Mouse (Mus musculus) liver, adult 2 months (tissue): ENCODE measurements at regions not wholly inside any gene's neighbourhood (a gene's known extent, or its start where the extent isn't known, plus 50 kb on each side); places are given as distances from the start of the nearest gene placed in this dataset.
"Not testable (repeated sequence)": the region's sequence is repeated elsewhere in the genome, so short reads cannot be mapped to it uniquely, and the experiment has no call there.

Experiments
- DNase-seq: peaks from one replicate; pipeline ENCODE4 v3.0.0-alpha.2; 2011; ENCODE audit warnings: low read depth, low spot score; ENCODE audit errors: extremely low read depth
- H3K27ac ChIP-seq: fragments of 200-500 bp; replicated peaks from 2 replicates; pipeline ENCODE4 v1.5.1; 2012; ENCODE audit warnings: low read depth, mild to moderate bottlenecking, control low read depth, inconsistent platforms, low read length; ENCODE audit not compliant: insufficient read depth
- H3K27me3 ChIP-seq: fragments of 200-500 bp; 2 replicates; pipeline ENCODE4 v1.6.1; 2012; ENCODE audit warnings: mild to moderate bottlenecking, moderate library complexity, low read length, inconsistent platforms; ENCODE audit not compliant: control insufficient read depth, insufficient read depth
- H3K36me3 ChIP-seq: fragments of 200-500 bp; 2 replicates; pipeline ENCODE4 v1.6.1; 2012; ENCODE audit warnings: low read length, inconsistent platforms; ENCODE audit not compliant: control insufficient read depth, insufficient read depth
- H3K4me1 ChIP-seq: fragments of 200-500 bp; 2 replicates; pipeline ENCODE4 v1.6.1; 2011; ENCODE audit warnings: low read length; ENCODE audit not compliant: control insufficient read depth, insufficient read depth
- H3K4me3 ChIP-seq: fragments of 200-500 bp; 2 replicates; pipeline ENCODE4 v1.5.1; 2011; ENCODE audit warnings: low read depth, mild to moderate bottlenecking, control low read depth, low read length, moderate library complexity; ENCODE audit not compliant: insufficient read depth
- H3K79me2 ChIP-seq: fragments of 200-500 bp; 2 replicates; pipeline ENCODE4 v1.6.1; 2012; ENCODE audit warnings: inconsistent platforms, mild to moderate bottlenecking, low read length, moderate library complexity; ENCODE audit not compliant: control insufficient read depth, insufficient read depth
- H3K9ac ChIP-seq: fragments of 200-500 bp; 2 replicates; pipeline ENCODE4 v1.6.1; 2012; ENCODE audit warnings: low read depth, mild to moderate bottlenecking, control low read depth, inconsistent platforms, low read length
- CTCF ChIP-seq: fragments of 200-500 bp; IDR thresholded peaks from 2 replicates; pipeline ENCODE4 v1.5.1; 2011; ENCODE audit warnings: low read depth, low read length, control low read depth
- POLR2A ChIP-seq: fragments of 200-500 bp; IDR thresholded peaks from 2 replicates; pipeline ENCODE4 v1.6.1; 2011; ENCODE audit warnings: low read length, control low read depth; ENCODE audit not compliant: insufficient read depth; ENCODE audit errors: extremely low read depth
- WGBS: fragments of 180-500 bp; shearing (Covaris S2); methylation state at CpG from one replicate; pipeline ENCODE4 v1.1.7; 2018; 5-methylcytosine and 5-hydroxymethylcytosine counted together

GRCm38 (mm10) chr6:24348481-24349062, 166.3 kb downstream of the Iqub start:
- H3K27ac ChIP-seq = peak overlapping the region; percentile 66
- TF ChIP-seq CTCF = no peak
- no peak for TF ChIP-seq POLR2A
- WGBS = 32% methylated on average over 8 of the region's 8 CpGs

GRCm38 (mm10) chr6:24347745-24348480, 167.0 kb downstream of the Iqub start:
- no peaks in the 10 kb centered on the region for H3K27me3 ChIP-seq
- H3K79me2 ChIP-seq = no peaks in the 10 kb centered on the region
- no peaks in the 10 kb centered on the region for H3K4me1 ChIP-seq
- no peak overlapping the region for H3K9ac ChIP-seq
- H3K36me3 ChIP-seq = no peaks in the 10 kb centered on the region
- DNase-seq = peak; percentile 85
- TF ChIP-seq CTCF (no peak), POLR2A (no peak)
- peak overlapping the region; percentile 66 for H3K27ac ChIP-seq
- WGBS = 44% methylated on average over 13 of the region's 13 CpGs
- no peak overlapping the region for H3K4me3 ChIP-seq

More at GRCm38 (mm10) chr6:24348481-24349062, 166.3 kb downstream of the Iqub start:
- peak; percentile 62 for DNase-seq
- H3K4me3 ChIP-seq = no peak overlapping the region
- H3K4me1 ChIP-seq = no peaks in the 10 kb centered on the region
- no peak overlapping the region for H3K9ac ChIP-seq
- no peaks in the 10 kb centered on the region for H3K27me3 ChIP-seq
- H3K36me3 ChIP-seq = no peaks in the 10 kb centered on the region
- H3K79me2 ChIP-seq = no peaks in the 10 kb centered on the region

DNA sequence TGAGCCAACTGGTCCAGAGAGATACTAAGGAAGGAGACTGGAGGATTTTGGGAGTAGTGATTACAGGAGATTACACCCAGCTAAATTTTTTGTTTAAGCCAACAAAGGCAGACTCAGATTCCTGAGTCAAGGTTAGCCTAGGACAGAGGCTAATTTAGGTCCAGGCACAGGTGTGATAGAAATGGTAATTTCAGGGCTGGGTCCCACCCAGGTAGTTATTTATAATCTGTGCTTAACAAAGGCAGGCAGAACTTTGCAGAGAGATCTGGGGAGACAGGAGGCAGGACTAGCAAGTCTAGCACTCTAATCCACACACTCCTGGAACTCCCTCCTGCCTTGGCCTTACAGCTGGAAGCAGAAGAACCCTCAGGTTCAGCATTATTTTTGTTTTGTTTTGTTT, 172.4 kb downstream of the Iqub start:
- TF ChIP-seq CTCF (no peak), POLR2A (no peak)
- Histone ChIP-seq H3K36me3 (no peaks in the 10 kb centered on the region), H3K27me3 (no peaks in the 10 kb centered on the region), H3K27ac (no peak overlapping the region), H3K4me1 (no peaks in the 10 kb centered on the region), H3K4me3 (no peak overlapping the region), H3K9ac (no peak overlapping the region), H3K79me2 (no peaks in the 10 kb centered on the region)
- DNase-seq = no peak

DNA sequence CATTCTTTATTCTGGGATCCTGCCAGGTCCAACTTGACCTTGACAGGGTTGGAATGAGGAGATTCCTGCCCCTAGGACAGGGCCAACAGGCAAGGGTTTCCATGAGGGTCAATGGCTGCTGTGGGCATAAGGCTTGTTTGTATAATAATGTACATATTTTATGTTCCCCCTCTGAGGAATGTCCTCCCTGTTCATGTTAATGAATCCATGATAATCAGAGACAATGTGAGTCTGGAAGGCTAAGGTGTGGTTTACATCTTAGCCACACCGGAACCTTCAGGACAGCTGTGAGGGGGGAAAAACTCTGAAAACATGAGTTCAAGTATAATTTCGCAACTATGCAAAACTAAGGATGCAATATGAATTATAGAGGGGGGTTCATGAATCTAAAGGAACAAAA, 172.8 kb downstream of the Iqub start:
- Histone ChIP-seq H3K36me3 (no peaks in the 10 kb centered on the region), H3K4me3 (no peak overlapping the region), H3K9ac (no peak overlapping the region), H3K79me2 (no peaks in the 10 kb centered on the region), H3K27me3 (no peaks in the 10 kb centered on the region), H3K4me1 (no peaks in the 10 kb centered on the region), H3K27ac (no peak overlapping the region)
- WGBS = 96% methylated on average over 2 of the region's 2 CpGs
- DNase-seq = no peak
- no peak for TF ChIP-seq CTCF
- no peak for TF ChIP-seq POLR2A

- not testable (repeated sequence) for H3K27ac ChIP-seq, DNase-seq, H3K9ac ChIP-seq, H3K79me2 ChIP-seq, H3K36me3 ChIP-seq, H3K4me3 ChIP-seq, H3K27me3 ChIP-seq, H3K4me1 ChIP-seq
- 64% methylated on average over 4 of the region's 4 CpGs for WGBS
These were observed 172.2 kb upstream of the Slc13a1 start for GRCm38 (mm10) chr6:24340107-24340506.

GRCm38 (mm10) chr6:24325215-24325614, 157.3 kb upstream of the Slc13a1 start:
- Histone ChIP-seq H3K79me2 (no peaks in the 10 kb centered on the region), H3K27ac (no peak overlapping the region), H3K4me1 (no peaks in the 10 kb centered on the region), H3K9ac (no peak overlapping the region), H3K36me3 (no peaks in the 10 kb centered on the region), H3K4me3 (no peak overlapping the region), H3K27me3 (no peaks in the 10 kb centered on the region)
- TF ChIP-seq POLR2A = no peak
- no peak for TF ChIP-seq CTCF
- DNase-seq = no peak
